Mouse (Mus musculus) kidney, postnatal 0 days (tissue): ENCODE measurements around the gene Cpsf6. TPM values are rescaled to one million over a fixed set of nuclear protein-coding genes. Genes with fewer than 3 reads are reported as not detected.

Source experiments
- ATAC-seq: fragments of 200-750 bp; cut with Nextera tagmentation; replicated peaks from 2 replicates; pipeline ENCODE4 v1.8.0; 2017; ENCODE audit warnings: low read depth, moderate number of reproducible peaks, moderate TSS enrichment, moderate library complexity; ENCODE audit not compliant: low FRiP score
- DNase-seq: peaks from one replicate; pipeline ENCODE4 v3.0.0-alpha.2; 2016; ENCODE audit warnings: low spot score
- H3K27ac ChIP-seq: fragments of 300-500 bp; sonication (generic); 2 replicates; pipeline ENCODE4 v1.5.1; 2014; ENCODE audit warnings: mild to moderate bottlenecking
- H3K27me3 ChIP-seq: fragments of 300-500 bp; sonication (generic); 2 replicates; pipeline ENCODE4 v1.6.1; 2014; ENCODE audit warnings: low read length, mixed read lengths; ENCODE audit not compliant: insufficient read depth
- H3K36me3 ChIP-seq: fragments of 300-500 bp; sonication (generic); 2 replicates; pipeline ENCODE4 v1.6.1; 2014; ENCODE audit warnings: low read length, mixed read lengths; ENCODE audit not compliant: insufficient read depth
- H3K4me1 ChIP-seq: fragments of 300-500 bp; sonication (generic); replicated peaks from 2 replicates; pipeline ENCODE4 v1.6.1; 2014; ENCODE audit warnings: antibody characterized with exemption, low read length, mixed read lengths; ENCODE audit not compliant: insufficient read depth
- H3K4me2 ChIP-seq: fragments of 300-500 bp; sonication (generic); 2 replicates; pipeline ENCODE4 v1.6.1; 2014; ENCODE audit warnings: mild to moderate bottlenecking, low read length, moderate library complexity, mixed read lengths
- H3K4me3 ChIP-seq: fragments of 300-500 bp; sonication (generic); replicated peaks from 2 replicates; pipeline ENCODE4 v1.5.1; 2014; ENCODE audit warnings: low read depth, low read length
- H3K9ac ChIP-seq: fragments of 300-500 bp; sonication (generic); 2 replicates; pipeline ENCODE4 v1.6.1; 2014; ENCODE audit warnings: low read depth, low read length
- H3K9me3 ChIP-seq: fragments of 300-500 bp; sonication (generic); replicated peaks from 2 replicates; pipeline ENCODE4 v1.6.1; 2016; ENCODE audit warnings: low read length, inconsistent platforms, mixed read lengths
- CTCF ChIP-seq: IDR thresholded peaks from 2 replicates; pipeline ENCODE4 v1.5.1; 2016; ENCODE audit warnings: antibody characterized with exemption, low read depth, mild to moderate bottlenecking, moderate library complexity
- WGBS: fragments of 180-500 bp; shearing (Covaris S2); extraction: QIAGEN DNeasy Blood & Tissue Kit; methylation state at CpG from one replicate; pipeline ENCODE4 v1.1.7; 2014; 5-methylcytosine and 5-hydroxymethylcytosine counted together
- polyA plus RNA-seq: library from polyadenylated mRNA; unstranded; fragments of >200 nt; fragmentation: Nextera tagmentation; extraction: Ambion mirVana; gene quantifications from 2 replicates; pipeline ENCODE4 v1.2.1, GENCODE M21; 2015

Cpsf6 gene
- polyA plus RNA-seq, 1 experiment from 2014 or later: 111 TPM

- no peak for DNase-seq
- H3K27ac ChIP-seq: no peak overlapping the region
- H3K36me3 ChIP-seq: no peaks in the 10 kb centered on the region
- no peaks in the 10 kb centered on the region for H3K27me3 ChIP-seq
- H3K9ac ChIP-seq: no peak overlapping the region
- no peak for TF ChIP-seq CTCF
- H3K4me1 ChIP-seq: no peaks in the 10 kb centered on the region
- no peak overlapping the region for H3K4me3 ChIP-seq
- no peak for ATAC-seq
- WGBS: 58% methylated on average over 2 of the region's 2 CpGs
- no peaks in the 10 kb centered on the region for H3K9me3 ChIP-seq
- H3K4me2 ChIP-seq: no peak overlapping the region
These were observed 37.4 kb downstream of the Cpsf6 start for GRCm38 (mm10) chr10:117342406-117342805.

DNA sequence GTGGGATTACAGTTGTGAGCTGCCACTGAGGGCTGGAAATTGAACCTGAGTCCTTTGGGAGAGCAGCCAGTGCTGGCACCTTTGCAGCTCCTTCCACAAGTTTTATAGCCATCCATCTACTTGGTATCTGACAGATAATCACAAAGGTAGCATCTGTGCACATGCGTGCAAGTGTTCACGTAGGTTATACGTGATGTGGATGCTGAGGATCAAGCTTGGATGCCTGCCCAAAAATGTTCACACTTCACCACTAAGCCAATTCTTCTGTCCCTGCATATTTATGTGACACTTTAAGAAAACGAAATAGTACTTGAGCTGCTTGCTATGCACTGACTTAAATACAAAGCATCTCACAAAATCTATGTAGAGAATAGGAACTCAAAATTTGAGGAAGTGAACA, 38.8 kb downstream of the Cpsf6 start:
- Histone ChIP-seq H3K4me1 (no peaks in the 10 kb centered on the region), H3K9ac (no peak overlapping the region), H3K4me2 (no peak overlapping the region), H3K9me3 (no peaks in the 10 kb centered on the region), H3K27ac (no peak overlapping the region), H3K36me3 (no peaks in the 10 kb centered on the region), H3K27me3 (no peaks in the 10 kb centered on the region), H3K4me3 (no peak overlapping the region)
- 73% methylated on average over 4 of the region's 4 CpGs for WGBS
- ATAC-seq (no peak), DNase-seq (no peak)
- no peak for TF ChIP-seq CTCF

GRCm38 (mm10) chr10:117339241-117339640, 40.6 kb downstream of the Cpsf6 start:
- no peak for DNase-seq
- 79% methylated on average over 7 of the region's 7 CpGs for WGBS
- no peak overlapping the region for H3K4me2 ChIP-seq
- no peak overlapping the region for H3K27ac ChIP-seq
- no peak for ATAC-seq
- no peaks in the 10 kb centered on the region for H3K4me1 ChIP-seq
- no peaks in the 10 kb centered on the region for H3K9me3 ChIP-seq
- H3K36me3 ChIP-seq: no peaks in the 10 kb centered on the region
- no peak overlapping the region for H3K4me3 ChIP-seq
- no peaks in the 10 kb centered on the region for H3K27me3 ChIP-seq
- no peak for TF ChIP-seq CTCF
- no peak overlapping the region for H3K9ac ChIP-seq

GRCm38 (mm10) chr10:117337946-117338345, 41.9 kb downstream of the Cpsf6 start:
- no peak for ATAC-seq
- H3K4me1 ChIP-seq: no peaks in the 10 kb centered on the region
- H3K27ac ChIP-seq: no peak overlapping the region
- H3K4me3 ChIP-seq: no peak overlapping the region
- no peak overlapping the region for H3K4me2 ChIP-seq
- TF ChIP-seq CTCF: peak; percentile 48
- H3K9me3 ChIP-seq: no peaks in the 10 kb centered on the region
- no peaks in the 10 kb centered on the region for H3K27me3 ChIP-seq
- H3K36me3 ChIP-seq: no peaks in the 10 kb centered on the region
- peak; percentile 24 for DNase-seq
- H3K9ac ChIP-seq: no peak overlapping the region

DNA sequence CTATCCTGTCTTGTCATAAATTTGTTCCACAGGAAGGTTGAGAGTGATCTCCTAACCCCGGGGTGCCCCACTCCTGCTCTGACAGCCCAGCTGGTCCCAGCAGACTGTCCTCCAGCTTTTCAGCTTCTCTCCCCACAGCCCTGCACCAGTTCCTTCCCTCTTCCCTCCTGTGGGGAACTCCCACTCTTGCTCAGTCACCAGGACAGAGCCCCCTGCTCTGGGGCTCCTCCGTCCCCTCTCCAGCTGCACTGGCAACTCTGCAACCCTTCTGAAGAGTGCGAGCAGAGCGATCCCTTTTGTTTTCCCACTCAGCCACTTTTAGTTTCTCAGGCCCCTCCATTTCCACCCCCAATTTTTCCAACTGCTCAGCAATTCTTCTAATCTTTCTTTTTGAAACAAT, 44.2 kb downstream of the Cpsf6 start:
- no peaks in the 10 kb centered on the region for H3K9me3 ChIP-seq
- H3K4me1 ChIP-seq: no peaks in the 10 kb centered on the region
- ATAC-seq: 0 out of 2 replicates have a peak, but pooled peaks have one; percentile 38
- H3K4me3 ChIP-seq: no peak overlapping the region
- H3K4me2 ChIP-seq: no peak overlapping the region
- DNase-seq: peak; percentile 19
- no peak overlapping the region for H3K27ac ChIP-seq
- H3K27me3 ChIP-seq: no peaks in the 10 kb centered on the region
- no peaks in the 10 kb centered on the region for H3K36me3 ChIP-seq
- 21% methylated on average over 4 of the region's 4 CpGs for WGBS
- H3K9ac ChIP-seq: no peak overlapping the region
- no peak for TF ChIP-seq CTCF

GRCm38 (mm10) chr10:117330521-117330920, 49.3 kb downstream of the Cpsf6 start:
- peak; percentile 44 for DNase-seq
- Histone ChIP-seq H3K27me3 (no peaks in the 10 kb centered on the region), H3K4me2 (no peak overlapping the region), H3K27ac (no peak overlapping the region), H3K4me3 (no peak overlapping the region), H3K4me1 (no peaks in the 10 kb centered on the region), H3K36me3 (no peaks in the 10 kb centered on the region), H3K9ac (no peak overlapping the region), H3K9me3 (no peaks in the 10 kb centered on the region)
- 75% methylated on average over 5 of the region's 5 CpGs for WGBS
- ATAC-seq: no peak
- peak; percentile 72 for TF ChIP-seq CTCF

DNA sequence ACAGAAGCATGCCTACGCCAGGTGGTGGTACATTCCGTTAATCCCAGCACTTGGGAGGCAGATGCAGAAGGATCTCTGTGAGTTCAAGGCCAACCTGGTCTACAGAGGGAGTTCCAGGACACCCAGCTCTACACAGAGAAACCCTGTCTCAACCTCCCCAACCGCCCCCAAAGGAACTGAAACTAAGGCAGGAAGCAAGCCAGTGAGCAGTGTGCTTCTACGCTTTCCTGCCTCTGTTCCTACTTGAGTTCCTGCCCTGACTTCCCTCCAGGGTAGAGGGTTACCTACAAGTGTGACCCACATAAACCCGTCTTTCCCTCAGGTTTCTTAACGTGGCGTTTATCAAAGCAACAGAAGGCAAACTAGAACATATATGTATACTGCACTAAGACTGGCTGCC, 56.0 kb downstream of the Cpsf6 start:
- Histone ChIP-seq H3K9ac (no peak overlapping the region), H3K4me2 (no peak overlapping the region), H3K9me3 (no peaks in the 10 kb centered on the region), H3K27ac (no peak overlapping the region), H3K27me3 (no peaks in the 10 kb centered on the region), H3K4me3 (no peak overlapping the region), H3K4me1 (no peaks in the 10 kb centered on the region), H3K36me3 (no peaks in the 10 kb centered on the region)
- DNase-seq (no peak), ATAC-seq (no peak)
- 81% methylated on average over 7 of the region's 7 CpGs for WGBS
- no peak for TF ChIP-seq CTCF
